ENCODE assay signal across 8 mouse cellular contexts in the genomic region with DNA sequence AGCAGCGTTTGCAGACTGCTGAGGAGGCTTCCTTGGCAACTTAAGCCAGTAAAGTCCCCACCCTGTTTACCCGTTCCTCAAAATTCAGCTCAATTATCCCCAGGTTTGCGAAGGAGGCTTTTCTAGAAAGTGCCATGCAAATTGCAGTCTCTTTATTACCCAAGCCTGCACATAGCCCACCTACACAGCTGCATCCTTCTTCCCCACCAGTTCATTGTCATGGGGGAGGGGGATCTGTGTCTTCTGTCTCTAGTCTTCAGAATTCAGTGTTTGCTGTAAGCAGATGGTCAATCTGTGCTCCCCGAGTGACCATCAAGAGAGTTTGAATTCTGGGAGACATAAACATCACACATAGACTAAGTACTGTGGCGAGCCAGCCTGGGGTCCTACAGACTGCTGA. TPM values are rescaled to one million over a fixed set of nuclear protein-coding genes. Genes with fewer than 3 reads are reported as not detected.
DNase-seq lines count a peak whose midpoint lies in the region; ATAC-seq and TF ChIP-seq lines count a peak whose summit lies in the region.

No protein-coding gene starts in this region.

- H3K79me2 ChIP-seq in C2C12 (ENCODE audit: control insufficient read depth, insufficient read depth): peaks cover 7% of the 10 kb centered on the region

- peak; percentile 19 for DNase-seq in embryo, embryonic 10 days (ENCODE audit: low spot score)
- no peak for DNase-seq in embryo, embryonic 9.5 days (ENCODE audit: extremely low spot score)
- no peak for DNase-seq in urinary bladder, postnatal 10 days (ENCODE audit: low spot score)
- no peak for DNase-seq in urinary bladder, postnatal 14 days (ENCODE audit: low spot score)
- DNase-seq in thymus, postnatal 4 days: no peak

- H3K4me1 ChIP-seq in forebrain, embryonic 16.5 days (replicated peaks; ENCODE audit: control insufficient read depth, insufficient read depth, low read length): peaks cover 12% of the 10 kb centered on the region
- peaks cover 22% of the 10 kb centered on the region; the same call in 1 of the 2 replicates for H3K4me1 ChIP-seq in liver, embryonic 15.5 days (replicated peaks)

- no peak for ATAC-seq in forebrain, embryonic 16.5 days
- ATAC-seq in liver, embryonic 15.5 days (ENCODE audit: insufficient read depth): no peak

- H3K4me2 ChIP-seq in forebrain, embryonic 16.5 days (ENCODE audit: low read length): peak overlapping the region; percentile 89
- peak overlapping the region; percentile 77 for H3K4me2 ChIP-seq in liver, embryonic 15.5 days

- no peaks in the 10 kb centered on the region for H3K27me3 ChIP-seq in C2C12 (ENCODE audit: control insufficient read depth, insufficient read depth, insufficient read length)
- H3K27me3 ChIP-seq in forebrain, embryonic 16.5 days (replicated peaks; ENCODE audit: control insufficient read depth, insufficient read depth, low read length): no peaks in the 10 kb centered on the region
- H3K27me3 ChIP-seq in liver, embryonic 15.5 days: peaks cover 55% of the 10 kb centered on the region

- no peak overlapping the region for H3ac ChIP-seq in C2C12 (ENCODE audit: control insufficient read depth, insufficient read length, low read depth)

- H3K4me3 ChIP-seq in C2C12 (ENCODE audit: insufficient read depth, poor library complexity, severe bottlenecking): peak overlapping the region; percentile 36
- peak overlapping the region; percentile 53 for H3K4me3 ChIP-seq in forebrain, embryonic 16.5 days (replicated peaks; ENCODE audit: low read length)
- H3K4me3 ChIP-seq in liver, embryonic 15.5 days (replicated peaks): peak overlapping the region; percentile 58; the same call in 1 of the 2 replicates

- H3K27ac ChIP-seq in forebrain, embryonic 16.5 days (ENCODE audit: low read length): no peak overlapping the region
- no peak overlapping the region for H3K27ac ChIP-seq in liver, embryonic 15.5 days (replicated peaks)

- peak overlapping the region; percentile 73 for H3K9ac ChIP-seq in forebrain, embryonic 16.5 days (replicated peaks; ENCODE audit: low read depth, low read length)
- no peak overlapping the region for H3K9ac ChIP-seq in liver, embryonic 15.5 days

- TF ChIP-seq CTCF in C2C12 (IDR thresholded peaks at IDR 0.05; ENCODE audit: control insufficient read depth, insufficient read depth, insufficient read length): no peak

- no peaks in the 10 kb centered on the region for H3K9me3 ChIP-seq in forebrain, embryonic 16.5 days (ENCODE audit: control insufficient read depth, low read length)
- H3K9me3 ChIP-seq in liver, embryonic 15.5 days (replicated peaks): no peaks in the 10 kb centered on the region

- peaks cover 13% of the 10 kb centered on the region for H3K36me3 ChIP-seq in C2C12 (ENCODE audit: control insufficient read depth, insufficient read depth)
- 0 out of 2 replicates have a peak, but pooled peaks cover 3% of the 10 kb centered on the region for H3K36me3 ChIP-seq in forebrain, embryonic 16.5 days (ENCODE audit: control insufficient read depth, insufficient read depth)
- no peaks in the 10 kb centered on the region for H3K36me3 ChIP-seq in liver, embryonic 15.5 days (replicated peaks)

- H3K79me3 ChIP-seq in C2C12 (ENCODE audit: low read depth): no peaks in the 10 kb centered on the region

- 18% methylated on average over 5 of the region's 5 CpGs for WGBS in forebrain, embryonic 16.5 days
- WGBS in liver, embryonic 15.5 days (ENCODE audit: insufficient replicate concordance): 32% methylated on average over 5 of the region's 5 CpGs

TF ChIP-seq in C2C12, 6 proteins besides CTCF, POLR2A, EP300 and RAD21:
- TF ChIP-seq CEBPB (IDR thresholded peaks at IDR 0.05; ENCODE audit: low read depth) (no peak), MYOD1 (IDR thresholded peaks at IDR 0.05; ENCODE audit: control insufficient read depth, insufficient read length, low read depth) (no peak), MAX (IDR thresholded peaks at IDR 0.05) (no peak), USF1 (IDR thresholded peaks at IDR 0.05; ENCODE audit: low read depth) (no peak), FOSL1 (IDR thresholded peaks at IDR 0.05; ENCODE audit: insufficient read depth, low read length, poor library complexity, severe bottlenecking) (no peak), MYOG (IDR thresholded peaks at IDR 0.05; ENCODE audit: control insufficient read depth, extremely low read depth, insufficient read length) (no peak)

RNA-seq across cellular contexts. Expression of gene Tmem98, which starts 1.2 kb away (rescaled TPM):
- polyA plus RNA-seq in C2C12 (2012; fragmentation: generic; extraction: Trizol): 93.3 TPM
- 30.1 and 38.4 TPM in 2 replicates for polyA plus RNA-seq in forebrain, embryonic 16.5 days (2015; fragmentation: Nextera tagmentation; extraction: Ambion mirVana)
- 8.3 and 9.1 TPM in 2 replicates for polyA plus RNA-seq in liver, embryonic 15.5 days (2015; fragmentation: Nextera tagmentation; extraction: Ambion mirVana)

RNA-seq across cellular contexts. Expression of gene Myo1d, which starts 31.3 kb away (rescaled TPM):
- polyA plus RNA-seq in C2C12 (2012; fragmentation: generic; extraction: Trizol): 10.8 TPM
- polyA plus RNA-seq in forebrain, embryonic 16.5 days (2015; fragmentation: Nextera tagmentation; extraction: Ambion mirVana): 1.7 and 2.2 TPM in 2 replicates
- 8.6 and 9.0 TPM in 2 replicates for polyA plus RNA-seq in liver, embryonic 15.5 days (2015; fragmentation: Nextera tagmentation; extraction: Ambion mirVana)

RNA-seq across cellular contexts. Expression of gene Spaca3, which starts 47.0 kb away (rescaled TPM):
- polyA plus RNA-seq in C2C12 (2012; fragmentation: generic; extraction: Trizol): not detected
- polyA plus RNA-seq in forebrain, embryonic 16.5 days (2015; fragmentation: Nextera tagmentation; extraction: Ambion mirVana): not detected in 2 replicates
- polyA plus RNA-seq in liver, embryonic 15.5 days (2015; fragmentation: Nextera tagmentation; extraction: Ambion mirVana): not detected in 2 replicates
